In the genomic region with DNA sequence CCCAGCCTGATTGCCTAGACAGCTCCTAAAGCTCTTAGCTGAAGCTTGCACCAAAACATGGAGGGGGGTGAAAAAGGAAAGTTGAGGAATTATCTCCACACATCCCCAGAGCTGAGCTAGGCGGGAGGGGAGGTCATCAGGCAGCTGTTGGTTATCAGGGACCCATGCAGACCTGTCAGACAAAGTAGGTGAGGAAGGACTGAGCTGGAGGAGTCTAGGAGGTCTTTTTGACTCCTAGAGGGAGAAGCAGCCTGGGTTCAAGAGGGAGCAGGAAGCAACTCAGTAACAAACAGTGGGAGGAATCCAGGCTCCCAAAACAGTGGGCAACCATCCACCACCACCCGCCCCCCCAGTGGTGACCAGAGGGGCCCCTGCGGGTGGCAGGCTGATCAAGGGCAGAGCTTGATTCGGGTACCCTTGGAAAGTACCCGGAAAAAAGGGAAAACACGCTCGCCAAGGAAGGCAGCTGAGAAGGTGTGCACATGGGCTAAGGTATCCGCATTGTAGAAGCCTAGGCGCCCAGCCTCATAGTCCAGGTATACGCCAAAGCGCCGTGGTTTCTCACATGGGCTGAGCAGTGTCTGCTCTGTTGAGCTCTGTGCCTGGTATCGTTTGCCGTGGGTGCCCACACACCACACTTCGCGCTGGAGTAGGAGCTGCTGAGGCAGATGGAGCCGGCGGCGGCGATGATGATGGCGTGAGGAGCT, we compare ENCODE assay signal across 7 mouse cellular contexts. TPM values are rescaled to one million over a fixed set of nuclear protein-coding genes. Genes with fewer than 3 reads are reported as not detected.
DNase-seq lines count a peak whose midpoint lies in the region; ATAC-seq lines count a peak whose summit lies in the region.

No protein-coding gene starts in this region.

- 67% methylated on average over 21 of the region's 21 CpGs for WGBS in hindbrain, embryonic 12.5 days
- 47% methylated on average over 21 of the region's 21 CpGs for WGBS in liver, embryonic 12.5 days (ENCODE audit: insufficient replicate concordance)
- 64% methylated on average over 21 of the region's 21 CpGs for WGBS in stomach, embryonic 16.5 days

- peak; percentile 45 for ATAC-seq in hindbrain, embryonic 12.5 days (ENCODE audit: low FRiP score)
- ATAC-seq in liver, embryonic 12.5 days: peak; percentile 76
- peak; percentile 13; the same call in 1 of the 2 replicates for ATAC-seq in stomach, embryonic 16.5 days (ENCODE audit: insufficient read depth, low FRiP score)

- H3K4me2 ChIP-seq in hindbrain, embryonic 12.5 days (replicated peaks): no peak overlapping the region
- no peak overlapping the region for H3K4me2 ChIP-seq in liver, embryonic 12.5 days
- H3K4me2 ChIP-seq in stomach, embryonic 16.5 days (ENCODE audit: low read depth, low read length): no peak overlapping the region

- H3K27ac ChIP-seq in hindbrain, embryonic 12.5 days: no peak overlapping the region
- H3K27ac ChIP-seq in liver, embryonic 12.5 days: peak overlapping the region; percentile 52
- H3K27ac ChIP-seq in stomach, embryonic 16.5 days (ENCODE audit: low read length): no peak overlapping the region

- H3K4me1 ChIP-seq in hindbrain, embryonic 12.5 days: peaks cover 11% of the 10 kb centered on the region
- peaks cover 41% of the 10 kb centered on the region for H3K4me1 ChIP-seq in liver, embryonic 12.5 days
- peaks cover 5% of the 10 kb centered on the region for H3K4me1 ChIP-seq in stomach, embryonic 16.5 days (ENCODE audit: control insufficient read depth, insufficient read depth, low read length)

- H3K4me3 ChIP-seq in hindbrain, embryonic 12.5 days: no peak overlapping the region
- no peak overlapping the region for H3K4me3 ChIP-seq in liver, embryonic 12.5 days
- H3K4me3 ChIP-seq in stomach, embryonic 16.5 days (replicated peaks; ENCODE audit: low read length): no peak overlapping the region

- H3K9me3 ChIP-seq in hindbrain, embryonic 12.5 days (replicated peaks): no peaks in the 10 kb centered on the region
- H3K9me3 ChIP-seq in liver, embryonic 12.5 days (replicated peaks): no peaks in the 10 kb centered on the region
- H3K9me3 ChIP-seq in stomach, embryonic 16.5 days (replicated peaks; ENCODE audit: control insufficient read depth, low read length): no peaks in the 10 kb centered on the region

- no peak overlapping the region for H3K9ac ChIP-seq in hindbrain, embryonic 12.5 days
- H3K9ac ChIP-seq in liver, embryonic 12.5 days: no peak overlapping the region
- no peak overlapping the region for H3K9ac ChIP-seq in stomach, embryonic 16.5 days (ENCODE audit: low read length)

- H3K36me3 ChIP-seq in hindbrain, embryonic 12.5 days: peaks cover 99% of the 10 kb centered on the region
- peaks cover 100% of the 10 kb centered on the region for H3K36me3 ChIP-seq in liver, embryonic 12.5 days
- H3K36me3 ChIP-seq in stomach, embryonic 16.5 days (ENCODE audit: control insufficient read depth, insufficient read depth, low read length): peaks cover 49% of the 10 kb centered on the region

- DNase-seq in 3134 (ENCODE audit: extremely low read depth, insufficient read length, low spot score) (peak; percentile 59), ES-CJ7 (ENCODE audit: low read depth, low spot score) (peak; percentile 59)
- no peak for DNase-seq in adrenal gland, adult 2 months
- no peak for DNase-seq in cerebellum, postnatal 4 days (ENCODE audit: low spot score in 2 of 2)

- H3K27me3 ChIP-seq in hindbrain, embryonic 12.5 days: no peaks in the 10 kb centered on the region
- H3K27me3 ChIP-seq in liver, embryonic 12.5 days (replicated peaks): no peaks in the 10 kb centered on the region
- H3K27me3 ChIP-seq in stomach, embryonic 16.5 days (ENCODE audit: control insufficient read depth, insufficient read depth, low read length): no peaks in the 10 kb centered on the region

RNA-seq across cellular contexts. Expression of a gene that starts 6.9 kb away (rescaled TPM):
- 442 and 512 TPM in 2 replicates for polyA plus RNA-seq in hindbrain, embryonic 12.5 days (2016; fragmentation: Nextera tagmentation; extraction: Ambion mirVana)
- 735 and 768 TPM in 2 replicates for polyA plus RNA-seq in liver, embryonic 12.5 days (2016; fragmentation: Nextera tagmentation; extraction: Ambion mirVana)
- 634 and 687 TPM in 2 replicates for polyA plus RNA-seq in stomach, embryonic 16.5 days (2015; fragmentation: Nextera tagmentation; extraction: Ambion mirVana)
- 100 to 1,000 TPM; 663 to 695 TPM for total RNA-seq in adrenal gland, adult 2 months (2021)
- polyA plus RNA-seq in adrenal gland, adult 2 months (2012; rRNA removed): 1,357 and 1,385 TPM in 2 replicates

RNA-seq across cellular contexts. Expression of a gene that starts 10.1 kb away (rescaled TPM):
- 6.4 and 7.1 TPM in 2 replicates for polyA plus RNA-seq in hindbrain, embryonic 12.5 days (2016; fragmentation: Nextera tagmentation; extraction: Ambion mirVana)
- polyA plus RNA-seq in liver, embryonic 12.5 days (2016; fragmentation: Nextera tagmentation; extraction: Ambion mirVana): 2.1 and 2.3 TPM in 2 replicates
- 4.6 and 5.7 TPM in 2 replicates for polyA plus RNA-seq in stomach, embryonic 16.5 days (2015; fragmentation: Nextera tagmentation; extraction: Ambion mirVana)
- total RNA-seq in adrenal gland, adult 2 months (2021): 10 to 100 TPM; 38.6 to 45.0 TPM
- polyA plus RNA-seq in adrenal gland, adult 2 months (2012; rRNA removed): 36.5 and 38.6 TPM in 2 replicates

RNA-seq across cellular contexts. Expression of a gene that starts 18.9 kb away (rescaled TPM):
- polyA plus RNA-seq in hindbrain, embryonic 12.5 days (2016; fragmentation: Nextera tagmentation; extraction: Ambion mirVana): 0.70 and 1.6 TPM in 2 replicates
- not detected in 2 replicates for polyA plus RNA-seq in liver, embryonic 12.5 days (2016; fragmentation: Nextera tagmentation; extraction: Ambion mirVana)
- polyA plus RNA-seq in stomach, embryonic 16.5 days (2015; fragmentation: Nextera tagmentation; extraction: Ambion mirVana): 1.7 and 2.6 TPM in 2 replicates
- 1 to 10 TPM; 8.8 to 9.0 TPM for total RNA-seq in adrenal gland, adult 2 months (2021)
- polyA plus RNA-seq in adrenal gland, adult 2 months (2012; rRNA removed): 16.5 and 21.0 TPM in 2 replicates

RNA-seq across cellular contexts. Expression of a gene that starts 19.4 kb away (rescaled TPM):
- 7.2 and 10.0 TPM in 2 replicates for polyA plus RNA-seq in hindbrain, embryonic 12.5 days (2016; fragmentation: Nextera tagmentation; extraction: Ambion mirVana)
- polyA plus RNA-seq in liver, embryonic 12.5 days (2016; fragmentation: Nextera tagmentation; extraction: Ambion mirVana): 4.1 and 5.0 TPM in 2 replicates
- 0.98 and 1.5 TPM in 2 replicates for polyA plus RNA-seq in stomach, embryonic 16.5 days (2015; fragmentation: Nextera tagmentation; extraction: Ambion mirVana)
- total RNA-seq in adrenal gland, adult 2 months (2021): 1 to 10 TPM; 1.8 to 6.2 TPM
- 10.5 and 17.5 TPM in 2 replicates for polyA plus RNA-seq in adrenal gland, adult 2 months (2012; rRNA removed)

Comparison
In these comparisons a context has a peak if more than half of its experiments do, and no peak if none do; other contexts are left out.
1. DNase-seq: peak in 3134 (single experiment) and ES-CJ7 (single experiment); none in adrenal gland, adult 2 months (single experiment) and cerebellum, postnatal 4 days (0 of 2).
2. ATAC-seq: peak in every context shown above with its lines; median percentile 76 in liver, embryonic 12.5 days; 45 in hindbrain, embryonic 12.5 days; 13 in stomach, embryonic 16.5 days.